Mouse (Mus musculus): ENCODE data around the gene Nbeal2.

GRCm38 (mm10) chr9:110652963-110653654 is 852 bp downstream of the Nbeal2 start:
- no peak for TF ChIP-seq MYC (IDR thresholded peaks at IDR 0.05; ENCODE audit: low read depth, low read length)
- TF ChIP-seq ETS1 (conservative IDR thresholded peaks at IDR 0.05; ENCODE audit: low read depth, low read length) = no peak
- no peak for TF ChIP-seq JUND (conservative IDR thresholded peaks at IDR 0.05; ENCODE audit: low read depth, low read length)
- TF ChIP-seq CTCF (conservative IDR thresholded peaks at IDR 0.05 in 1 of 2, IDR thresholded peaks at IDR 0.05 in 1 of 2; ENCODE audit: low read depth in 2 of 2, low read length in 2 of 2) = no peak
- TF ChIP-seq EP300 (IDR thresholded peaks at IDR 0.05; ENCODE audit: low read length) = no peak
- no peak for TF ChIP-seq POLR2AphosphoS2 (IDR thresholded peaks at IDR 0.05; ENCODE audit: low read depth, low read length)
- TF ChIP-seq POLR2A (IDR thresholded peaks at IDR 0.05; ENCODE audit: low read depth, low read length) = no peak
- TF ChIP-seq CHD1 (IDR thresholded peaks at IDR 0.05; ENCODE audit: low read depth, low read length) = no peak
- TF ChIP-seq ELF1 (IDR thresholded peaks at IDR 0.05; ENCODE audit: low read depth, low read length) = no peak
- TF ChIP-seq CHD2 (IDR thresholded peaks at IDR 0.05; ENCODE audit: low read length) = no peak
